Mouse (Mus musculus): ENCODE measurements around the gene Bicc1. TPM values are rescaled to one million over a fixed set of nuclear protein-coding genes. Genes with fewer than 3 reads are reported as not detected.

The Bicc1 gene
- total and polyA plus RNA-seq, 2 experiments from 2014 or later = 11.3 to 13.3 TPM

- Histone ChIP-seq H3K9me3 (replicated peaks; ENCODE audit: control insufficient read depth, low read length) (no peaks in the 10 kb centered on the region), H3K27ac (ENCODE audit: low read depth) (no peak overlapping the region), H3K4me3 (ENCODE audit: low read depth, low read length) (no peak overlapping the region), H3K4me1 (ENCODE audit: control insufficient read depth, insufficient read depth) (no peaks in the 10 kb centered on the region), H3K27me3 (ENCODE audit: control insufficient read depth, insufficient read depth, low read length) (no peaks in the 10 kb centered on the region), H3K36me3 (replicated peaks; ENCODE audit: control insufficient read depth, insufficient read depth, low read length) (no peaks in the 10 kb centered on the region), H3K9ac (replicated peaks; ENCODE audit: low read depth, low read length) (no peak overlapping the region), H3K4me2 (ENCODE audit: low read depth, low read length) (no peak overlapping the region)
- TF ChIP-seq CTCF (IDR thresholded peaks at IDR 0.05; ENCODE audit: low read depth) = no peak
- TF ChIP-seq EP300 (IDR thresholded peaks at IDR 0.05; ENCODE audit: low read depth) = no peak
- no peak for ATAC-seq (ENCODE audit: insufficient read depth, low read depth)
- DNase-seq (ENCODE audit: low spot score) = no peak
- WGBS = 83% methylated on average over 3 of the region's 3 CpGs
Measured at GRCm38 (mm10) chr10:71007001-71007400, 152.5 kb downstream of the Bicc1 start.

- H3K4me1 ChIP-seq (ENCODE audit: control insufficient read depth, insufficient read depth) = no peaks in the 10 kb centered on the region
Measured at GRCm38 (mm10) chr10:71002871-71003270, 156.6 kb downstream of the Bicc1 start.

GRCm38 (mm10) chr10:71002186-71002585 is 157.3 kb downstream of the Bicc1 start:
- DNase-seq (ENCODE audit: low spot score) = no peak
- WGBS = 89% methylated on average over 4 of the region's 4 CpGs
- no peaks in the 10 kb centered on the region for H3K36me3 ChIP-seq (replicated peaks; ENCODE audit: control insufficient read depth, insufficient read depth, low read length)
- H3K4me3 ChIP-seq (ENCODE audit: low read depth, low read length) = no peak overlapping the region
- no peak for TF ChIP-seq CTCF (IDR thresholded peaks at IDR 0.05; ENCODE audit: low read depth)
- TF ChIP-seq EP300 (IDR thresholded peaks at IDR 0.05; ENCODE audit: low read depth) = no peak
- H3K4me2 ChIP-seq (ENCODE audit: low read depth, low read length) = no peak overlapping the region
- no peaks in the 10 kb centered on the region for H3K27me3 ChIP-seq (ENCODE audit: control insufficient read depth, insufficient read depth, low read length)
- H3K9me3 ChIP-seq (replicated peaks; ENCODE audit: control insufficient read depth, low read length) = no peaks in the 10 kb centered on the region
- no peaks in the 10 kb centered on the region for H3K4me1 ChIP-seq (ENCODE audit: control insufficient read depth, insufficient read depth)
- H3K9ac ChIP-seq (replicated peaks; ENCODE audit: low read depth, low read length) = no peak overlapping the region
- ATAC-seq (ENCODE audit: insufficient read depth, low read depth) = no peak
- no peak overlapping the region for H3K27ac ChIP-seq (ENCODE audit: low read depth)

More at GRCm38 (mm10) chr10:71002871-71003270, 156.6 kb downstream of the Bicc1 start:
- no peak for DNase-seq (ENCODE audit: low spot score)
- WGBS = 80% methylated on average over 2 of the region's 2 CpGs
- H3K9ac ChIP-seq (replicated peaks; ENCODE audit: low read depth, low read length) = no peak overlapping the region
- no peak for ATAC-seq (ENCODE audit: insufficient read depth, low read depth)
- TF ChIP-seq CTCF (IDR thresholded peaks at IDR 0.05; ENCODE audit: low read depth) (no peak), EP300 (IDR thresholded peaks at IDR 0.05; ENCODE audit: low read depth) (no peak)
- no peak overlapping the region for H3K4me2 ChIP-seq (ENCODE audit: low read depth, low read length)
- no peak overlapping the region for H3K27ac ChIP-seq (ENCODE audit: low read depth)
- no peak overlapping the region for H3K4me3 ChIP-seq (ENCODE audit: low read depth, low read length)
- H3K27me3 ChIP-seq (ENCODE audit: control insufficient read depth, insufficient read depth, low read length) = no peaks in the 10 kb centered on the region
- H3K36me3 ChIP-seq (replicated peaks; ENCODE audit: control insufficient read depth, insufficient read depth, low read length) = no peaks in the 10 kb centered on the region
- H3K9me3 ChIP-seq (replicated peaks; ENCODE audit: control insufficient read depth, low read length) = no peaks in the 10 kb centered on the region

GRCm38 (mm10) chr10:70998136-70998535 is 161.4 kb downstream of the Bicc1 start:
- Histone ChIP-seq H3K9ac (replicated peaks; ENCODE audit: low read depth, low read length) (no peak overlapping the region), H3K27ac (ENCODE audit: low read depth) (no peak overlapping the region), H3K9me3 (replicated peaks; ENCODE audit: control insufficient read depth, low read length) (no peaks in the 10 kb centered on the region), H3K36me3 (replicated peaks; ENCODE audit: control insufficient read depth, insufficient read depth, low read length) (no peaks in the 10 kb centered on the region), H3K27me3 (ENCODE audit: control insufficient read depth, insufficient read depth, low read length) (no peaks in the 10 kb centered on the region), H3K4me1 (ENCODE audit: control insufficient read depth, insufficient read depth) (no peaks in the 10 kb centered on the region), H3K4me3 (ENCODE audit: low read depth, low read length) (no peak overlapping the region), H3K4me2 (ENCODE audit: low read depth, low read length) (no peak overlapping the region)
- DNase-seq (ENCODE audit: low spot score) = no peak
- WGBS = 51% methylated on average over 4 of the region's 4 CpGs
- ATAC-seq (ENCODE audit: insufficient read depth, low read depth) = no peak
- TF ChIP-seq EP300 (IDR thresholded peaks at IDR 0.05; ENCODE audit: low read depth) (no peak), CTCF (IDR thresholded peaks at IDR 0.05; ENCODE audit: low read depth) (0 out of 2 replicates have a peak, but pooled peaks have one; percentile 5)

GRCm38 (mm10) chr10:70996051-70996450 is 163.4 kb downstream of the Bicc1 start:
- no peak overlapping the region for H3K4me3 ChIP-seq (ENCODE audit: low read depth, low read length)
- H3K9ac ChIP-seq (replicated peaks; ENCODE audit: low read depth, low read length) = no peak overlapping the region
- H3K4me2 ChIP-seq (ENCODE audit: low read depth, low read length) = no peak overlapping the region
- DNase-seq (ENCODE audit: low spot score) (no peak), ATAC-seq (ENCODE audit: insufficient read depth, low read depth) (no peak)
- no peaks in the 10 kb centered on the region for H3K27me3 ChIP-seq (ENCODE audit: control insufficient read depth, insufficient read depth, low read length)
- no peak for TF ChIP-seq CTCF (IDR thresholded peaks at IDR 0.05; ENCODE audit: low read depth)
- no peak for TF ChIP-seq EP300 (IDR thresholded peaks at IDR 0.05; ENCODE audit: low read depth)
- H3K9me3 ChIP-seq (replicated peaks; ENCODE audit: control insufficient read depth, low read length) = no peaks in the 10 kb centered on the region
- 89% methylated on average over 9 of the region's 9 CpGs for WGBS
- H3K4me1 ChIP-seq (ENCODE audit: control insufficient read depth, insufficient read depth) = no peaks in the 10 kb centered on the region
- no peaks in the 10 kb centered on the region for H3K36me3 ChIP-seq (replicated peaks; ENCODE audit: control insufficient read depth, insufficient read depth, low read length)
- no peak overlapping the region for H3K27ac ChIP-seq (ENCODE audit: low read depth)

GRCm38 (mm10) chr10:70994135-70994497 is 165.4 kb downstream of the Bicc1 start:
- ATAC-seq (ENCODE audit: insufficient read depth, low read depth) = no peak
- H3K27me3 ChIP-seq (ENCODE audit: control insufficient read depth, insufficient read depth, low read length) = no peaks in the 10 kb centered on the region
- DNase-seq (ENCODE audit: low spot score) = no peak
- no peak overlapping the region for H3K4me3 ChIP-seq (ENCODE audit: low read depth, low read length)
- H3K4me2 ChIP-seq (ENCODE audit: low read depth, low read length) = no peak overlapping the region
- WGBS = 90% methylated on average over 2 of the region's 2 CpGs
- H3K9me3 ChIP-seq (replicated peaks; ENCODE audit: control insufficient read depth, low read length) = no peaks in the 10 kb centered on the region
- no peaks in the 10 kb centered on the region for H3K4me1 ChIP-seq (ENCODE audit: control insufficient read depth, insufficient read depth)
- H3K27ac ChIP-seq (ENCODE audit: low read depth) = no peak overlapping the region
- TF ChIP-seq EP300 (IDR thresholded peaks at IDR 0.05; ENCODE audit: low read depth) = no peak
- TF ChIP-seq CTCF (IDR thresholded peaks at IDR 0.05; ENCODE audit: low read depth) = no peak
- no peaks in the 10 kb centered on the region for H3K36me3 ChIP-seq (replicated peaks; ENCODE audit: control insufficient read depth, insufficient read depth, low read length)
- no peak overlapping the region for H3K9ac ChIP-seq (replicated peaks; ENCODE audit: low read depth, low read length)
